Mouse (Mus musculus): Measurements from ENCODE around the gene Atp6v0d1. TPM values are rescaled to one million over a fixed set of nuclear protein-coding genes. Genes with fewer than 3 reads are reported as not detected.

Atp6v0d1 gene
- polyA plus RNA-seq, 1 experiment from 2014 or later, result 263 TPM

- Histone ChIP-seq H3K36me3 (ENCODE audit: inconsistent target) (no peaks in the 10 kb centered on the region), H3K4me3 (ENCODE audit: inconsistent target) (no peak overlapping the region), H3K79me2 (ENCODE audit: inconsistent target) (no peaks in the 10 kb centered on the region), H3K27ac (no peak overlapping the region)
- 87% methylated on average over 3 of the region's 3 CpGs for WGBS (ENCODE audit: missing documents)
These were observed 77.8 kb downstream of the Atp6v0d1 start for GRCm38 (mm10) chr8:105488082-105488481.

GRCm38 (mm10) chr8:105484392-105484791 is 81.5 kb downstream of the Atp6v0d1 start:
- Histone ChIP-seq H3K79me2 (ENCODE audit: inconsistent target) (no peaks in the 10 kb centered on the region), H3K27ac (no peak overlapping the region), H3K36me3 (ENCODE audit: inconsistent target) (no peaks in the 10 kb centered on the region), H3K4me3 (ENCODE audit: inconsistent target) (no peak overlapping the region)
- 95% methylated on average over 2 of the region's 2 CpGs for WGBS (ENCODE audit: missing documents)

GRCm38 (mm10) chr8:105484030-105484368 is 81.8 kb downstream of the Atp6v0d1 start:
- no peaks in the 10 kb centered on the region for H3K79me2 ChIP-seq (ENCODE audit: inconsistent target)
- no peak overlapping the region for H3K27ac ChIP-seq
- H3K36me3 ChIP-seq (ENCODE audit: inconsistent target), result no peaks in the 10 kb centered on the region
- H3K4me3 ChIP-seq (ENCODE audit: inconsistent target), result no peak overlapping the region
- 98% methylated on average over 3 of the region's 3 CpGs for WGBS (ENCODE audit: missing documents)

GRCm38 (mm10) chr8:105483212-105484029 is 82.4 kb downstream of the Atp6v0d1 start:
- no peaks in the 10 kb centered on the region for H3K36me3 ChIP-seq (ENCODE audit: inconsistent target)
- no peak overlapping the region for H3K27ac ChIP-seq
- no peak overlapping the region for H3K4me3 ChIP-seq (ENCODE audit: inconsistent target)
- 89% methylated on average over 14 of the region's 14 CpGs for WGBS (ENCODE audit: missing documents)
- H3K79me2 ChIP-seq (ENCODE audit: inconsistent target), result no peaks in the 10 kb centered on the region

GRCm38 (mm10) chr8:105482123-105482522 is 83.7 kb downstream of the Atp6v0d1 start:
- Histone ChIP-seq H3K79me2 (ENCODE audit: inconsistent target) (no peaks in the 10 kb centered on the region), H3K36me3 (ENCODE audit: inconsistent target) (no peaks in the 10 kb centered on the region), H3K27ac (no peak overlapping the region), H3K4me3 (ENCODE audit: inconsistent target) (no peak overlapping the region)
- WGBS (ENCODE audit: missing documents), result 94% methylated on average over 8 of the region's 8 CpGs

- Histone ChIP-seq H3K36me3 (ENCODE audit: inconsistent target) (no peaks in the 10 kb centered on the region), H3K4me3 (ENCODE audit: inconsistent target) (no peak overlapping the region), H3K27ac (no peak overlapping the region), H3K79me2 (ENCODE audit: inconsistent target) (no peaks in the 10 kb centered on the region)
- 80% methylated on average over 6 of the region's 6 CpGs for WGBS (ENCODE audit: missing documents)
These were observed 84.4 kb downstream of the Atp6v0d1 start for GRCm38 (mm10) chr8:105481453-105481852.

DNA sequence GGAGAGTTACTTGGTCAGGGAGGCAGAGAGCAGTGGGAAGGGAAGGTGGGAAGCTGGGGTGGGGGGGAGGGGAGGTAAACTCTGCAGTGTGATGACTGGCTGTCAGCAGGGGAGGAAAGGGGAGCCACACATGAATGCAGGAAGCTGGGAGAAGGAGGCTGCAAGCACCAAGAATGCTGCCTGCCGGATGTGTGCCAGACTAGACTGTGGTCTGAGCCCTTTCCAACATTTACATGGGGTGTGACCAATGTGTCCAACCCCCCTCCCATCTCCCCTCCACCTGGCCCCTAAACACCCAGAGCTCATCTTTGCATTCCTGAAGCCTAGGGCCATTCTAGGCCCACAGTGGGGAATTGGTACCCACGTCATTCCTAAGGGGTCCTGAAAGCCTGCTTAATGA is 84.8 kb downstream of the Atp6v0d1 start:
- WGBS (ENCODE audit: missing documents), result 100% methylated on average over 1 of the region's 2 CpGs
- H3K36me3 ChIP-seq (ENCODE audit: inconsistent target), result no peaks in the 10 kb centered on the region
- no peaks in the 10 kb centered on the region for H3K79me2 ChIP-seq (ENCODE audit: inconsistent target)
- no peak overlapping the region for H3K27ac ChIP-seq
- no peak overlapping the region for H3K4me3 ChIP-seq (ENCODE audit: inconsistent target)

GRCm38 (mm10) chr8:105477792-105478191 is 88.1 kb downstream of the Atp6v0d1 start:
- no peak overlapping the region for H3K27ac ChIP-seq
- WGBS (ENCODE audit: missing documents), result 92% methylated on average over 3 of the region's 3 CpGs
- no peak overlapping the region for H3K4me3 ChIP-seq (ENCODE audit: inconsistent target)
- no peaks in the 10 kb centered on the region for H3K79me2 ChIP-seq (ENCODE audit: inconsistent target)
- H3K36me3 ChIP-seq (ENCODE audit: inconsistent target), result no peaks in the 10 kb centered on the region

DNA sequence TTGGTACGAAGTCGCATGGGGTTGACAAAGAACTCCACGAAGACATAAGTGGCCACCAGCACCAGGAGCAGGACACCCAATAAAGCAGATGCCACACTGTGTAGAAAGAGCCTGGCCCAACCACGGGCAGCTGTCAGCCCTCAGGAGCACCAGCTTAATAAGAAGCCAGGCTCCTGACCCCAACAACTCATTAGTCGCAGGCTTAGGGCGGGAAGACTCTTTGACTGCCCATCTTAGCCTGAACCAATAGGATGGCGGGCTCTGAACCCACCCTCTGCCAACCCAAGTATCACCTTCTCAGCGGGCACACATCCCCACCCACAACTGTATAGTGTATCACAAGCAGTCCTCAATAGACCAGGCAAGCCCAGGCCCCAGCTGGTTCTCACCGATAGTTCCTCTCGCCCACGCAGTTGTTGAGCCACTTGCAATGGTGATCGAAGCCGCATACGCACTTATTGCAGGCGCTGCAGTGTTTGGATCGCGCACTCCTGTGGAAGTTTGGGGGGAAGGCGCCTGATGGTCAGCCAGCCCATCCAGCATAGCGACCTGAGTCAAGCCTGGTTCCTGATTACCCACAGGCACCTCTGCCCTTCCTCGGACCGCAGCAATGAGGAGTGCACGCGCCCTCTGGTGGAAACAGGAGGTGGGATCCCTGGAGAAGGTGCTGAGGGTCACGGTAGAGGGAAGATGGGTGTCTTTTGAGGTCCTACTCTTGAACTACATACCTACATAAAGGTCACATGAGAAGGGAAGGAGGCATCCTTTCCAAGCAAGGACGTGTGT is 89.0 kb downstream of the Atp6v0d1 start:
- Histone ChIP-seq H3K4me3 (ENCODE audit: inconsistent target) (no peak overlapping the region), H3K36me3 (ENCODE audit: inconsistent target) (no peaks in the 10 kb centered on the region), H3K79me2 (ENCODE audit: inconsistent target) (no peaks in the 10 kb centered on the region), H3K27ac (no peak overlapping the region)
- WGBS (ENCODE audit: missing documents), result 64% methylated on average over 25 of the region's 25 CpGs

DNA sequence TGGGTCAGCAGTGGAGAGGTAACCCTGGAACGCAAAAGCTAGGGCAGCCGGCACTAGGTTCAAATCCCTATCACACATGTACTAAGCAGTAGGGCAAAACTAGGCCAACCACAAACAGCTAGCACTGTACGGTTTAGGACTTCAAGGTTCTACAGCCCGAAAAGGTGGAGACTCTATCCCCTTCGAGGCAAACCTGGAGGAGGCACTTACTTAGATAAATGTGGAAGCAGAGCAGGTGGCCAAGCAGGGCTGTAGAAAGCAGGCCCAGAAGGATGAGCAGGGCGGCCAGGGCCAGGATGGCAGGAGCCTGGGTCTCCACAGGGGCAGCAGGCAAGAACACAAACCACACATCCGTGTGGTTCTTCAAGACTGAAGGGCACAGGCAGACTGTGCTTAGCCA is 89.7 kb downstream of the Atp6v0d1 start:
- H3K79me2 ChIP-seq (ENCODE audit: inconsistent target), result no peaks in the 10 kb centered on the region
- H3K27ac ChIP-seq, result no peak overlapping the region
- H3K4me3 ChIP-seq (ENCODE audit: inconsistent target), result no peak overlapping the region
- 96% methylated on average over 7 of the region's 7 CpGs for WGBS (ENCODE audit: missing documents)
- no peaks in the 10 kb centered on the region for H3K36me3 ChIP-seq (ENCODE audit: inconsistent target)

DNA sequence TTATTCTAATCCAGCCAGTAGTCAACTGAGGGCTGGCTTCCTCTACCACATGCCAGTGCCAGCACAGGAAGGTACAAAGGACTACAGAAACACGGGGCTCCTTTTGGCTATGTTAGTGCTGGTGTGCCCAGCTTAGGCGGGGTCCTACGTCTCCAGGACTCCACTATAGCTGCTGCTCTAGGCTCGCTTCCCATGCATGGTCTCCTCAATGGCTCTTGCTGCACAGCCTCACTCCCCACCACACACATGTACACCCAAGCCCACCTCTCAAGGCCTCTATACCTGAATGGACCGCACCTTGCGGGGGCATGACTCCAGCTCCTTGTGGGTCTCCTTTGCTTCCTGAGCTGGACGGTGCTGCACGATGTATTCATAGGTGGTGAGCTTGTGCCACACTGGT is 90.1 kb downstream of the Atp6v0d1 start:
- no peaks in the 10 kb centered on the region for H3K36me3 ChIP-seq (ENCODE audit: inconsistent target)
- WGBS (ENCODE audit: missing documents), result 91% methylated on average over 8 of the region's 8 CpGs
- H3K27ac ChIP-seq, result no peak overlapping the region
- no peaks in the 10 kb centered on the region for H3K79me2 ChIP-seq (ENCODE audit: inconsistent target)
- H3K4me3 ChIP-seq (ENCODE audit: inconsistent target), result no peak overlapping the region

DNA sequence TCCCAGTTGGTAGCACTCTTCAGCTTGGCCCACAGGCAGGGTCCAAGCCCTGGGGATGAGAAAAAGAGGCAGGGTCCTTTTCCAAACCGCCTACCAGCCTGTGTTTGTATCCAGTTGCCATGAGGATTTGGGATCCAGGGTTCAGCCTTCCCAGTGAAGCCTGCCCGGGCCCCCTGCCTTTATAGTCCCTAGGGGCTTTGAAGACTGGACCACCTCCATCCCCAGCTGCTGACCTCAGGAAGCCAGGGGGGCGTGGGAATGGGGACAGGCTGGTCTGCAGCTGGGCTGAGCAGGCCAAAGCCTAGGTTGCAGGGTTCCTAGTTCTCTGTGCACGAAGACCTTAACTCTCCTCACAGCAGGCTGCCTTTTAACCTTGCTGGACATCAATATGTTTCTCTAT is 90.6 kb downstream of the Atp6v0d1 start:
- Histone ChIP-seq H3K79me2 (ENCODE audit: inconsistent target) (no peaks in the 10 kb centered on the region), H3K36me3 (ENCODE audit: inconsistent target) (no peaks in the 10 kb centered on the region), H3K4me3 (ENCODE audit: inconsistent target) (no peak overlapping the region), H3K27ac (no peak overlapping the region)
- 95% methylated on average over 4 of the region's 4 CpGs for WGBS (ENCODE audit: missing documents)

- H3K4me3 ChIP-seq (ENCODE audit: inconsistent target), result no peak overlapping the region
- H3K27ac ChIP-seq, result no peak overlapping the region
- H3K79me2 ChIP-seq (ENCODE audit: inconsistent target), result no peaks in the 10 kb centered on the region
- H3K36me3 ChIP-seq (ENCODE audit: inconsistent target), result no peaks in the 10 kb centered on the region
- WGBS (ENCODE audit: missing documents), result 36% methylated on average over 5 of the region's 5 CpGs
These were observed 91.2 kb downstream of the Atp6v0d1 start for GRCm38 (mm10) chr8:105474680-105475079.
